Mouse (Mus musculus) forebrain, embryonic 11.5 days (tissue): ENCODE data around the gene Dao. TPM values are rescaled to one million over a fixed set of nuclear protein-coding genes. Genes with fewer than 3 reads are reported as not detected.

Experiments
- ATAC-seq: fragments of 200-750 bp; cut with Nextera tagmentation; replicated peaks from 2 replicates; pipeline ENCODE4 v1.8.0; 2017; ENCODE audit warnings: moderate TSS enrichment; ENCODE audit not compliant: low FRiP score
- DNase-seq: peaks from one replicate; pipeline ENCODE4 v3.0.0-alpha.2; 2017; ENCODE audit warnings: low spot score
- H3K27ac ChIP-seq: fragments of 300-500 bp; sonication (generic); 2 replicates; pipeline ENCODE4 v1.5.1; 2014; ENCODE audit warnings: low read depth, low read length
- H3K27me3 ChIP-seq: fragments of 300-500 bp; sonication (generic); 2 replicates; pipeline ENCODE4 v1.6.1; 2014; ENCODE audit warnings: mild to moderate bottlenecking, low read length, mixed read lengths; ENCODE audit not compliant: control insufficient read depth, insufficient read depth
- H3K36me3 ChIP-seq: fragments of 300-500 bp; sonication (generic); 2 replicates; pipeline ENCODE4 v1.6.1; 2014; ENCODE audit warnings: mild to moderate bottlenecking, low read length, moderate library complexity, mixed read lengths; ENCODE audit not compliant: control insufficient read depth, insufficient read depth
- H3K4me1 ChIP-seq: fragments of 300-500 bp; sonication (generic); replicated peaks from 2 replicates; pipeline ENCODE4 v1.6.1; 2014; ENCODE audit warnings: low read length, mixed read lengths; ENCODE audit not compliant: control insufficient read depth, insufficient read depth
- H3K4me2 ChIP-seq: fragments of 300-500 bp; sonication (generic); 2 replicates; pipeline ENCODE4 v1.6.1; 2014; ENCODE audit warnings: low read depth, mild to moderate bottlenecking, low read length, moderate library complexity, mixed read lengths; ENCODE audit not compliant: severe bottlenecking
- H3K4me3 ChIP-seq: fragments of 300-500 bp; sonication (generic); 2 replicates; pipeline ENCODE4 v1.5.1; 2014; ENCODE audit warnings: low read depth, low read length
- H3K9ac ChIP-seq: fragments of 300-500 bp; sonication (generic); 2 replicates; pipeline ENCODE4 v1.6.1; 2014; ENCODE audit warnings: low read length
- H3K9me3 ChIP-seq: fragments of 300-500 bp; sonication (generic); 2 replicates; pipeline ENCODE4 v1.6.1; 2016; ENCODE audit warnings: low read length, mixed read lengths; ENCODE audit not compliant: control insufficient read depth
- WGBS: fragments of 180-500 bp; shearing (Covaris S2); extraction: QIAGEN DNeasy Blood & Tissue Kit; methylation state at CpG from one replicate; pipeline ENCODE4 v1.1.7; 2014; 5-methylcytosine and 5-hydroxymethylcytosine counted together
- polyA plus RNA-seq: library from polyadenylated mRNA; unstranded; fragments of >200 nt; fragmentation: Nextera tagmentation; extraction: Ambion mirVana; gene quantifications from 2 replicates; pipeline ENCODE4 v1.2.1, GENCODE M21; 2014

Gene Dao
- polyA plus RNA-seq, 1 experiment from 2014 or later, result not detected

DNA sequence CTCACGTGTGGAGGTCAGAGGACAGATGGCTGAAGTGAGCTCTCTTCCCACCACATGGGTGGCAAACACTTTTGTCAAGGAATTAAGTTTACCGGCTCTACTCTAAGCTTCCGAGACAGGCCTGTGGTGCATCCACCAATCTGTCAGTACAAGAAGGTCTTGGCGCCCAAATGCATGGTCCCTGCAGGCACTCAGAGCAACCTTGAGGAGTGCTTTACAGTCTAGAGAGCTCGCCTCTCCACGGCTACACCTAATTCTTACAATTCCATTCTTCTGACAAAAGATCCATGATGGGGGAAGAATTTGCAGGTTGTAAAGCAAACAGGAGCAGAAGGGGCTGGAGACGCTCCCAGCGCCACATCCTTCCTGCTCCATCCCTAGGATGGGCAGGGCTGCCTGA is 26.9 kb upstream of the Dao start:
- no peak overlapping the region for H3K9ac ChIP-seq
- peaks cover 14% of the 10 kb centered on the region; the same call in 1 of the 2 replicates for H3K4me1 ChIP-seq
- no peak overlapping the region for H3K27ac ChIP-seq

DNA sequence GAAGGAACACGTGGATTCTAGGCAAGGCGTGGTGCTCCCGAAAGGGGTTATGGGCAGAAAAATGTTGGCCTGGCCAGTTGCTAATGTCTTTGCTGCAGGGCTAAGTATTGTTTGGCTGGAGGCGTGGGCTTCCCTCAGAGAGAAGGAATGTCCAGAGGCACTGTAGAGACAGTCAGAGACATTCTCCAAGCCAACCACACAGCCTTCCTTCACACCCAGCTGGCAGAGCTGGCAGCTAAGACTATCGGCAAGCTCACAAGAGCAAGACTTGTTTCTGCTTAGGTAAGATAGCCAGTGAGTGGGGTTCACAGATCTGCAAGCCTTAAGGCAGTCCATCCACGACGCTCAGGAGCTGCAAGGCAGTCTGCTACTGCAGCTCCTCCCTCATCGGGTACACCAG is 26.2 kb upstream of the Dao start:
- H3K4me3 ChIP-seq, result no peak overlapping the region
- no peak overlapping the region for H3K27ac ChIP-seq
- H3K9me3 ChIP-seq, result no peaks in the 10 kb centered on the region
- no peak overlapping the region for H3K9ac ChIP-seq
- 79% methylated on average over 8 of the region's 8 CpGs for WGBS
- H3K4me1 ChIP-seq, result peaks cover 14% of the 10 kb centered on the region; the same call in 1 of the 2 replicates
- H3K27me3 ChIP-seq, result no peaks in the 10 kb centered on the region
- no peak overlapping the region for H3K4me2 ChIP-seq
- DNase-seq, result no peak
- H3K36me3 ChIP-seq, result no peaks in the 10 kb centered on the region; the same call in 1 of the 2 replicates
- no peak for ATAC-seq

More for the DNA sequence above, 26.9 kb upstream of the Dao start:
- no peak overlapping the region for H3K4me3 ChIP-seq
- ATAC-seq (no peak), DNase-seq (no peak)
- H3K4me2 ChIP-seq, result no peak overlapping the region
- H3K9me3 ChIP-seq, result no peaks in the 10 kb centered on the region
- no peaks in the 10 kb centered on the region for H3K27me3 ChIP-seq
- H3K36me3 ChIP-seq, result no peaks in the 10 kb centered on the region; the same call in 1 of the 2 replicates
- WGBS, result 91% methylated on average over 8 of the region's 8 CpGs

DNA sequence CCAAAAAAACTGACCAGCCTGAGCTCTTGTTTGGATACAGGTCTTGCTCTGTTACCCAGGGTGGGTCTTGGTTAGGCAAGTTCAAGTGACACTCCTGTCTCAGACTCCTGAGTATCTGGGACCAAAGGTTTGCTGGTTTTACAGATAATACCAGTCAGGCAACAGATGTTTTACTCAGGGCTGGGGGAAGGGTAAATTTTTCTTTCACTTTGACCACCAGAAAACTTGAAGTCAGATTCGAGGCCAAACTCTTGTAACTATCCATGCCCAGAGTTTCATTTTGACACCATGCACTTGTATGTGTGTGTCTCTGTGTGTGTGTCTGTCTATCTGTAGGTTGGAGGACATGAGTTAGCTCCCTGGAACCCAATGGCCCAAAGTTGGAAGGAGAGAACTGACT is 23.0 kb upstream of the Dao start:
- Histone ChIP-seq H3K36me3 (no peaks in the 10 kb centered on the region; the same call in 1 of the 2 replicates), H3K27ac (no peak overlapping the region), H3K4me2 (no peak overlapping the region), H3K4me3 (no peak overlapping the region), H3K27me3 (no peaks in the 10 kb centered on the region), H3K4me1 (0 out of 2 replicates have a peak, but pooled peaks cover 3% of the 10 kb centered on the region), H3K9ac (no peak overlapping the region), H3K9me3 (no peaks in the 10 kb centered on the region)
- 80% methylated on average over 1 of the region's 1 CpGs for WGBS
- ATAC-seq (no peak), DNase-seq (no peak)

DNA sequence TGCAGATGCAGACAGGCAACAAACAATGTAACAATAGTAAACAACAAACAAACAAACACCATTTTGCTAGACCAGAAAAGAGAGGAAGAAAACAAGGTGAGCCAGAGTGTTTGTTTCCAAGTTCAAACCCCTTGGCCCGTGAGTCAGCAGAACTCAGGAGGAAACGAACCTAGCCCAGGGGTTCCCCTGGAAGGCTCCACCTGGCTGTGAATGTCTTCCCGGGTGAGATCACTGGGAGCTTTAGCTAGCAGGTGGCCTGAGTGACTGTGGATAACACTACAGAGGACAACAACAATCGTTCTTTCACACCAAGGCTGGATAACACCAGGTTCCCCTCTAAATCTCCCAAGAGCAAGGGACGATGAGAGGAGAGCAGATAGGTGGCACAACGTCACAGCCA is 22.3 kb upstream of the Dao start:
- H3K4me1 ChIP-seq, result no peaks in the 10 kb centered on the region
- H3K27ac ChIP-seq, result no peak overlapping the region
- no peaks in the 10 kb centered on the region for H3K27me3 ChIP-seq
- ATAC-seq (no peak), DNase-seq (no peak)
- no peak overlapping the region for H3K4me2 ChIP-seq
- no peaks in the 10 kb centered on the region; the same call in 1 of the 2 replicates for H3K36me3 ChIP-seq
- H3K4me3 ChIP-seq, result no peak overlapping the region
- 85% methylated on average over 6 of the region's 6 CpGs for WGBS
- no peaks in the 10 kb centered on the region for H3K9me3 ChIP-seq
- H3K9ac ChIP-seq, result no peak overlapping the region

DNA sequence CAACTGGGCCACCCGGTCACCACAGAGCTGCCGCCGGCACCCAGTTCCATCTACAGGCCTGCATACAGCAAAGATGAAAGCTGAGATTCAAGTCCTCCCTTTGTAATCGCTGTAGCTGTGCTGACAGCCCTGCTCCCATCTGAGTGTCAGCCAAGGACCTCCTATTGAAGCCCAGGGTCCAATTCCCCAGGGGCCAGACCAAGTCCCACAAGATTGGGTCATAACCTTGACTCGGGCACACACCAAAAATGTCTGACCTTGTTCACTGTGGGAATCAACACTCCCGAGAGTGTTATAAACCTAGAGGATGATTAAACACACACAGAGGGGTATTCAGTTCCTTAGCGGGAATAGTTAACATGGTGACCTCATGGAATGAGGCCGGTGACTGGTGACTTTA is 21.7 kb upstream of the Dao start:
- Histone ChIP-seq H3K27ac (no peak overlapping the region), H3K36me3 (no peaks in the 10 kb centered on the region; the same call in 1 of the 2 replicates), H3K4me1 (no peaks in the 10 kb centered on the region; the same call in 1 of the 2 replicates), H3K4me3 (no peak overlapping the region), H3K27me3 (no peaks in the 10 kb centered on the region), H3K9ac (no peak overlapping the region), H3K4me2 (no peak overlapping the region), H3K9me3 (no peaks in the 10 kb centered on the region)
- 84% methylated on average over 8 of the region's 8 CpGs for WGBS
- ATAC-seq (no peak), DNase-seq (no peak)

DNA sequence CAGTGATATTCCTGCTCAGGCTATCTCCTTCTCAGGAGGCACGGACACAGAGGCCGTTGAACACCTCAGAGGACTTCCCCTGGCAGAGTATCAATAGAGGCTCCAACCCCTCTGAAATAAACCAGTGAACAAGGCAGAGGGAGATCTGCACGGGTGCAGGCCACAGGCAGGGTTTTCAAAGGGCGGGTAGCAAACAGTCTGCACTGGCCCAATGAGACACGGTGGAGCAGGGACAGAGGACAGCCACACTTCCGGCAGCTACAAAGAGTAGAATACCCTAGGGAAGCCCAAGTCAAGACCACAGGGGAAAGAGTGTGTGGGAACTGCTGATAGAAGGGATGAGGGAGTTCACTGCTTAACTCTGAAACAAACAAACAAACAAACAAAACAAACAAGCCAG is 20.0 kb upstream of the Dao start:
- H3K4me2 ChIP-seq, result no peak overlapping the region
- WGBS, result 74% methylated on average over 6 of the region's 6 CpGs
- H3K36me3 ChIP-seq, result no peaks in the 10 kb centered on the region; the same call in 1 of the 2 replicates
- ATAC-seq (no peak), DNase-seq (no peak)
- no peak overlapping the region for H3K9ac ChIP-seq
- no peaks in the 10 kb centered on the region; the same call in 1 of the 2 replicates for H3K4me1 ChIP-seq
- H3K9me3 ChIP-seq, result no peaks in the 10 kb centered on the region
- no peak overlapping the region for H3K4me3 ChIP-seq
- H3K27me3 ChIP-seq, result no peaks in the 10 kb centered on the region
- H3K27ac ChIP-seq, result no peak overlapping the region

DNA sequence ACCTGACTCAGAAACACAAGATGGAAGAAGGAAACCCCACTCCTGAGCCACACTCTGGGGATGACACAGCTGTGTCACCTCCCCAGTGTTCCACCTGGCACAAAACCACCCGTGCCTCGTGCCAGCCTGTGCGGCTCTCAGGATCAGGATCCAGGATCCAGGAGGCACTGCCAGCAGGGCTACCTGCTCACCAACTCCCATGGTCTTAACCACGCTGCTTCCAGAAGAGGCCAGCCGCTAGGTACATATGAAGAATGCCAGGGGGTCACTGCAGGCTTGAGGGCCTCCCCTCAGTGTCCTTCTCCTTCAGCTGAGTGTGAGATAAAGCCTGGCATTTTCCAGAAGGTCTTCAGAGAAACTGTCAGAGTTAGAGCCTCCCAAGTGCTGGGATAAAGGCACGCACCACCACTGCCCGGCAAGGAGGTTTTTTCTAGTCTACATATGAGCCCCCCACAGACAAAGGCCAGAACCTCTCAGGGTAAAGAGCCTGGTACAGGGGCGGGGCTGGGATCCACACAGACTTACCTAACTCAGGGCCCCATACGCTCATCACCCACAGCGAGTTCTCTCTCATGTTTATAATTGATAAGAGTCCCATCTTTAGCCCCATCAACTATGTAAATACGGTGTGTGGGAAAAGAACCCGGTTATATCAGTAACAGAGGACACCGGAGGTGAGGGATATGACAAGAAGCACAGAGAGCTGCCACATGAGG is 19.3 kb upstream of the Dao start:
- 92% methylated on average over 13 of the region's 13 CpGs for WGBS
- H3K4me2 ChIP-seq, result no peak overlapping the region
- no peak overlapping the region for H3K27ac ChIP-seq
- no peak overlapping the region for H3K4me3 ChIP-seq
- no peaks in the 10 kb centered on the region; the same call in 1 of the 2 replicates for H3K36me3 ChIP-seq
- H3K27me3 ChIP-seq, result no peaks in the 10 kb centered on the region
- ATAC-seq (no peak), DNase-seq (no peak)
- no peak overlapping the region for H3K9ac ChIP-seq
- no peaks in the 10 kb centered on the region; the same call in 1 of the 2 replicates for H3K4me1 ChIP-seq
- H3K9me3 ChIP-seq, result no peaks in the 10 kb centered on the region

DNA sequence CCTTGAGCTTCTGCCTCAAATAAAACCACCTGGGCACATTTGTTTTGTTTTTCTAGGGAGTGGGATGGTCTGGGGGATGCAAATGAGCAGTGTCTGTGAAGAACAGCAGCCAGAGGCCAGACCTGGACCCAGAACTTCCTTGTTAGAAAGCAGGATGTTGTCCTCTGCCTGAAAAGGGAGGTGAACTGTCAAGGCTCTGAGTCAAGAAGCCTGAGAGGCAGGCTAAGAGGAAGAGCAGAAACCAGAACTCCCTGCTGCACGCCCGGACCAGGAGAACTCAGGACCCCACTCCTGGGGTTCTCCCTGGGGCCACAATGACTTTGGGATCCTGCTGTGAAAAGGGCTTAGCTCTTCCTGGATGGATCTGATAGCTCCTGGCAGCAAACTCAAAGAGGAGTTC is 17.8 kb upstream of the Dao start:
- H3K9ac ChIP-seq, result no peak overlapping the region
- DNase-seq, result no peak
- H3K9me3 ChIP-seq, result no peaks in the 10 kb centered on the region
- no peak overlapping the region for H3K4me3 ChIP-seq
- no peaks in the 10 kb centered on the region; the same call in 1 of the 2 replicates for H3K4me1 ChIP-seq
- H3K27ac ChIP-seq, result no peak overlapping the region
- H3K4me2 ChIP-seq, result no peak overlapping the region
- no peak for ATAC-seq
- no peaks in the 10 kb centered on the region; the same call in 1 of the 2 replicates for H3K36me3 ChIP-seq
- H3K27me3 ChIP-seq, result no peaks in the 10 kb centered on the region
- 86% methylated on average over 2 of the region's 2 CpGs for WGBS
